In genomic region chr11:51969511-51969910, GRCm38 (mm10) we compare ENCODE assay signal across 27 mouse cellular contexts. TPM values are rescaled to one million over a fixed set of nuclear protein-coding genes. Genes with fewer than 3 reads are reported as not detected.
DNase-seq lines count a peak whose midpoint lies in the region; ATAC-seq and TF ChIP-seq lines count a peak whose summit lies in the region.
"Had no signal": no experiment of that assay in that cellular context is flagged by ENCODE, and none has a peak within 500 bp of the region (broad histone marks: within the 10 kb centered on the region; RNA-seq: fewer than 3 reads in every experiment).

No protein-coding gene starts in this region.

- TF ChIP-seq CTCF in forebrain, postnatal 0 days (IDR thresholded peaks at IDR 0.05; ENCODE audit: low read depth): no peak
- peak; percentile 27; the same call in 1 of the 2 replicates for TF ChIP-seq CTCF in midbrain, postnatal 0 days (IDR thresholded peaks at IDR 0.05)
- peak in 2 of 3 experiments; percentile 12 to 49; a peak in 2 of 6 replicates for TF ChIP-seq CTCF in MEL (IDR thresholded peaks at IDR 0.05 in 2 of 3, conservative IDR thresholded peaks at IDR 0.05 in 1 of 3; ENCODE audit: control insufficient read depth in 1 of 3, insufficient read depth in 1 of 3, low read depth in 2 of 3, low read length in 3 of 3, poor library complexity in 1 of 3, severe bottlenecking in 1 of 3)

- no peak for TF ChIP-seq EP300 in MEL (IDR thresholded peaks at IDR 0.05; ENCODE audit: low read depth in 1 of 2, low read length in 2 of 2)

- 84% methylated on average over 2 of the region's 2 CpGs for WGBS in forebrain, embryonic 14.5 days
- 93% methylated on average over 2 of the region's 2 CpGs for WGBS in forebrain, postnatal 0 days
- WGBS in midbrain, postnatal 0 days: 97% methylated on average over 2 of the region's 2 CpGs
- 87% methylated on average over 2 of the region's 2 CpGs for WGBS in midbrain, embryonic 11.5 days
- WGBS in limb, embryonic 10.5 days: 91% methylated on average over 2 of the region's 2 CpGs

- peaks cover 4% of the 10 kb centered on the region; the same call in 1 of the 2 replicates for H3K4me1 ChIP-seq in forebrain, embryonic 14.5 days (ENCODE audit: control insufficient read depth, insufficient read depth, low read length)
- no peaks in the 10 kb centered on the region for H3K4me1 ChIP-seq in forebrain, postnatal 0 days (ENCODE audit: insufficient read depth)
- 0 out of 2 replicates have a peak, but pooled peaks cover 5% of the 10 kb centered on the region for H3K4me1 ChIP-seq in midbrain, postnatal 0 days (ENCODE audit: insufficient read depth, low read length)
- peaks cover 4% of the 10 kb centered on the region; the same call in 1 of the 2 replicates for H3K4me1 ChIP-seq in midbrain, embryonic 11.5 days (ENCODE audit: control insufficient read depth, insufficient read depth, low read length)
- peaks cover 0 to 10% of the 10 kb centered on the region in 2 experiments; a peak in 2 of 4 replicates for H3K4me1 ChIP-seq in MEL (ENCODE audit: control insufficient read depth in 1 of 2, insufficient read depth in 2 of 2, low read length in 2 of 2)
- H3K4me1 ChIP-seq in limb, embryonic 10.5 days: peaks cover 8% of the 10 kb centered on the region

- no peak overlapping the region for H3K4me2 ChIP-seq in forebrain, embryonic 14.5 days (ENCODE audit: low read length)
- no peak overlapping the region for H3K4me2 ChIP-seq in forebrain, postnatal 0 days (ENCODE audit: low read depth)
- no peak overlapping the region for H3K4me2 ChIP-seq in midbrain, postnatal 0 days (ENCODE audit: low read depth, low read length, poor library complexity, severe bottlenecking)
- no peak overlapping the region for H3K4me2 ChIP-seq in midbrain, embryonic 11.5 days
- H3K4me2 ChIP-seq: heart, embryonic 12.5 days; hindbrain, embryonic 12.5 days; limb, embryonic 15.5 days; midbrain, embryonic 15.5 days had no signal

- H3K9me3 ChIP-seq in forebrain, embryonic 14.5 days (replicated peaks; ENCODE audit: control insufficient read depth, low read length): no peaks in the 10 kb centered on the region
- H3K9me3 ChIP-seq in forebrain, postnatal 0 days (ENCODE audit: low read length): no peaks in the 10 kb centered on the region
- H3K9me3 ChIP-seq in midbrain, postnatal 0 days (ENCODE audit: low read length): no peaks in the 10 kb centered on the region
- no peaks in the 10 kb centered on the region for H3K9me3 ChIP-seq in midbrain, embryonic 11.5 days (ENCODE audit: control insufficient read depth, low read length)
- H3K9me3 ChIP-seq in MEL (replicated peaks; ENCODE audit: insufficient read depth, low read length): no peaks in the 10 kb centered on the region
- no peaks in the 10 kb centered on the region for H3K9me3 ChIP-seq in limb, embryonic 10.5 days (replicated peaks)
- H3K9me3 ChIP-seq: embryonic facial prominence, embryonic 12.5 days; G1E; heart, embryonic 12.5 days; hindbrain, embryonic 12.5 days; lung, embryonic 15.5 days; midbrain, embryonic 15.5 days had no signal

- H3K36me3 ChIP-seq in forebrain, embryonic 14.5 days (ENCODE audit: control insufficient read depth, insufficient read depth, low read length): peaks cover 45% of the 10 kb centered on the region
- H3K36me3 ChIP-seq in forebrain, postnatal 0 days (ENCODE audit: insufficient read depth): peaks cover 40% of the 10 kb centered on the region
- H3K36me3 ChIP-seq in midbrain, postnatal 0 days (ENCODE audit: insufficient read depth, low read length): peaks cover 25% of the 10 kb centered on the region
- peaks cover 9% of the 10 kb centered on the region; the same call in 1 of the 2 replicates for H3K36me3 ChIP-seq in midbrain, embryonic 11.5 days (ENCODE audit: control insufficient read depth, insufficient read depth, low read length)
- peaks cover 14 to 17% of the 10 kb centered on the region in 2 experiments for H3K36me3 ChIP-seq in MEL (ENCODE audit: control insufficient read depth in 1 of 2, insufficient read depth in 2 of 2, low read length in 2 of 2)
- peaks cover 12% of the 10 kb centered on the region for H3K36me3 ChIP-seq in splenic B cell, adult 2 months (ENCODE audit: control insufficient read depth, insufficient read depth, low read length, poor library complexity, severe bottlenecking)
- H3K36me3 ChIP-seq in limb, embryonic 10.5 days: peaks cover 52% of the 10 kb centered on the region

- TF ChIP-seq RAD21 in MEL (IDR thresholded peaks at IDR 0.05; ENCODE audit: low read depth, low read length): peak; percentile 20; the same call in 1 of the 2 replicates

- peaks cover 16% of the 10 kb centered on the region for H3K79me2 ChIP-seq in MEL (ENCODE audit: control insufficient read depth, insufficient read depth, low read length, poor library complexity)

- peak; percentile 10 for DNase-seq in forebrain, embryonic 14.5 days (ENCODE audit: low spot score)
- DNase-seq in forebrain, postnatal 0 days: no peak
- DNase-seq in midbrain, postnatal 0 days (ENCODE audit: low spot score): no peak
- no peak for DNase-seq in midbrain, embryonic 11.5 days (ENCODE audit: low spot score, missing footprints)
- peak; percentile 52 for DNase-seq in MEL (ENCODE audit: low read depth, low spot score)
- DNase-seq in splenic B cell, adult 2 months (ENCODE audit: low read depth, low spot score): peak; percentile 33
- no peak for DNase-seq in limb, embryonic 10.5 days (ENCODE audit: low spot score)
- DNase-seq in layer of hippocampus, adult 18-20 months (ENCODE audit: low spot score in 2 of 2): no peak
- DNase-seq: adrenal gland, postnatal 25 days; cerebellum, adult 11 months; cerebellum, postnatal 10 days; gastrocnemius, postnatal 10 days; heart, adult 11 months; heart, postnatal 10 days; kidney, adult 8-10 months; kidney, postnatal 25 days; layer of hippocampus, adult 9-11 months; lung, postnatal 4 days; thymus, postnatal 4 days had no signal

- no peak overlapping the region for H3K27ac ChIP-seq in forebrain, embryonic 14.5 days (ENCODE audit: low read depth, low read length)
- H3K27ac ChIP-seq in forebrain, postnatal 0 days (ENCODE audit: low read depth, low read length): no peak overlapping the region
- no peak overlapping the region for H3K27ac ChIP-seq in midbrain, postnatal 0 days (ENCODE audit: low read depth, low read length)
- H3K27ac ChIP-seq in midbrain, embryonic 11.5 days (ENCODE audit: low read depth, low read length): no peak overlapping the region
- no peak overlapping the region for H3K27ac ChIP-seq in MEL (ENCODE audit: control insufficient read depth, low read depth, low read length)
- H3K27ac ChIP-seq in limb, embryonic 10.5 days: no peak overlapping the region
- H3K27ac ChIP-seq: embryonic facial prominence, embryonic 12.5 days; hindbrain, embryonic 12.5 days; limb, embryonic 15.5 days; liver, embryonic 14.5 days; lung, embryonic 15.5 days; midbrain, embryonic 15.5 days had no signal

- no peak for ATAC-seq in forebrain, embryonic 14.5 days
- ATAC-seq in forebrain, postnatal 0 days: no peak
- ATAC-seq in midbrain, postnatal 0 days (ENCODE audit: low FRiP score): no peak
- no peak for ATAC-seq in midbrain, embryonic 11.5 days (ENCODE audit: low FRiP score)
- ATAC-seq: midbrain, embryonic 15.5 days had no signal

- H3K9ac ChIP-seq in forebrain, embryonic 14.5 days (ENCODE audit: low read length): no peak overlapping the region
- no peak overlapping the region for H3K9ac ChIP-seq in forebrain, postnatal 0 days
- H3K9ac ChIP-seq in midbrain, postnatal 0 days (replicated peaks; ENCODE audit: low read length, poor library complexity, severe bottlenecking): no peak overlapping the region
- H3K9ac ChIP-seq in midbrain, embryonic 11.5 days (ENCODE audit: low read length): no peak overlapping the region
- H3K9ac ChIP-seq in MEL (ENCODE audit: control insufficient read depth, low read depth, low read length, poor library complexity, severe bottlenecking): no peak overlapping the region
- H3K9ac ChIP-seq: embryonic facial prominence, embryonic 12.5 days; heart, embryonic 12.5 days; hindbrain, embryonic 12.5 days; limb, embryonic 15.5 days; liver, embryonic 14.5 days; lung, embryonic 15.5 days; midbrain, embryonic 15.5 days had no signal

- TF ChIP-seq POLR2A in MEL (IDR thresholded peaks at IDR 0.05; ENCODE audit: control insufficient read depth in 1 of 2, insufficient read depth in 1 of 2, low read depth in 1 of 2, low read length in 2 of 2, poor library complexity in 1 of 2): no peak

- H3K27me3 ChIP-seq in forebrain, embryonic 14.5 days (replicated peaks; ENCODE audit: control insufficient read depth, insufficient read depth, low read length): no peaks in the 10 kb centered on the region
- H3K27me3 ChIP-seq in forebrain, postnatal 0 days (ENCODE audit: insufficient read depth, low read length): no peaks in the 10 kb centered on the region
- H3K27me3 ChIP-seq in midbrain, postnatal 0 days (ENCODE audit: insufficient read depth, low read length): no peaks in the 10 kb centered on the region
- no peaks in the 10 kb centered on the region for H3K27me3 ChIP-seq in midbrain, embryonic 11.5 days (ENCODE audit: control insufficient read depth, insufficient read depth, low read length)
- no peaks in the 10 kb centered on the region; a peak in 2 of 4 replicates for H3K27me3 ChIP-seq in MEL (ENCODE audit: control insufficient read depth in 1 of 2, insufficient read depth in 2 of 2, low read length in 2 of 2)
- H3K27me3 ChIP-seq in splenic B cell, adult 2 months (ENCODE audit: control insufficient read depth, insufficient read depth, low read length, poor library complexity, severe bottlenecking): no peaks in the 10 kb centered on the region
- H3K27me3 ChIP-seq in limb, embryonic 10.5 days (ENCODE audit: low read depth, poor library complexity, severe bottlenecking): no peaks in the 10 kb centered on the region
- H3K27me3 ChIP-seq: embryonic facial prominence, embryonic 12.5 days; hindbrain, embryonic 12.5 days; limb, embryonic 15.5 days; lung, embryonic 15.5 days; midbrain, embryonic 15.5 days had no signal

- H3K4me3 ChIP-seq in forebrain, embryonic 14.5 days (ENCODE audit: low read depth, low read length): no peak overlapping the region
- no peak overlapping the region for H3K4me3 ChIP-seq in forebrain, postnatal 0 days (ENCODE audit: low read depth, low read length)
- H3K4me3 ChIP-seq in midbrain, postnatal 0 days (ENCODE audit: low read depth, low read length): no peak overlapping the region
- no peak overlapping the region for H3K4me3 ChIP-seq in midbrain, embryonic 11.5 days (ENCODE audit: low read depth, low read length)
- H3K4me3 ChIP-seq in MEL (ENCODE audit: control insufficient read depth in 1 of 2, insufficient read depth in 1 of 2, low read depth in 2 of 2, low read length in 2 of 2): no peak overlapping the region
- no peak overlapping the region for H3K4me3 ChIP-seq in limb, embryonic 10.5 days
- H3K4me3 ChIP-seq: embryonic facial prominence, embryonic 12.5 days; heart, embryonic 12.5 days; hindbrain, embryonic 12.5 days; limb, embryonic 15.5 days; midbrain, embryonic 15.5 days had no signal

RNA-seq across cellular contexts. Expression of gene Cdkn2aipnl, which starts 2.0 kb away (rescaled TPM):
- 117 and 121 TPM in 2 replicates for polyA plus RNA-seq in forebrain, embryonic 14.5 days (2014; fragmentation: Nextera tagmentation; extraction: Ambion mirVana)
- 95.5 and 107 TPM in 2 replicates for total RNA-seq in forebrain, postnatal 0 days (2014; rRNA removed)
- polyA plus RNA-seq in forebrain, postnatal 0 days (2015; fragmentation: Nextera tagmentation; extraction: Ambion mirVana): 121 and 133 TPM in 2 replicates
- 97.7 and 99.1 TPM in 2 replicates for total RNA-seq in midbrain, postnatal 0 days (2014; rRNA removed)
- polyA plus RNA-seq in midbrain, postnatal 0 days (2015; fragmentation: Nextera tagmentation; extraction: Ambion mirVana): 124 and 128 TPM in 2 replicates
- 141 and 142 TPM in 2 replicates for polyA plus RNA-seq in midbrain, embryonic 11.5 days (2014; fragmentation: Nextera tagmentation; extraction: Ambion mirVana)
- total RNA-seq in MEL (2012; rRNA removed): 91.9 and 111 TPM in 2 replicates
- 10 to 100 TPM in 1 of 2 experiments, not detected in 1; 74.5 TPM for polyA plus RNA-seq in MEL (2012; ENCODE audit: insufficient read depth in 1 of 2, insufficient read length in 2 of 2, low read depth in 1 of 2, low replicate concordance in 2 of 2, missing spikeins in 1 of 2)
- 132 and 141 TPM in 2 replicates for polyA plus RNA-seq in limb, embryonic 10.5 days (2016; fragmentation: Nextera tagmentation; extraction: Ambion mirVana)
- 10 to 100 TPM; 40.6 to 44.1 TPM for total RNA-seq in layer of hippocampus, adult 18-20 months (2021)

RNA-seq across cellular contexts. Expression of gene Ube2b, which starts 31.1 kb away (rescaled TPM):
- 189 and 211 TPM in 2 replicates for polyA plus RNA-seq in forebrain, embryonic 14.5 days (2014; fragmentation: Nextera tagmentation; extraction: Ambion mirVana)
- 148 and 162 TPM in 2 replicates for total RNA-seq in forebrain, postnatal 0 days (2014; rRNA removed)
- 244 and 249 TPM in 2 replicates for polyA plus RNA-seq in forebrain, postnatal 0 days (2015; fragmentation: Nextera tagmentation; extraction: Ambion mirVana)
- 160 and 177 TPM in 2 replicates for total RNA-seq in midbrain, postnatal 0 days (2014; rRNA removed)
- polyA plus RNA-seq in midbrain, postnatal 0 days (2015; fragmentation: Nextera tagmentation; extraction: Ambion mirVana): 229 and 232 TPM in 2 replicates
- polyA plus RNA-seq in midbrain, embryonic 11.5 days (2014; fragmentation: Nextera tagmentation; extraction: Ambion mirVana): 192 and 214 TPM in 2 replicates
- total RNA-seq in MEL (2012; rRNA removed): 35.4 and 39.5 TPM in 2 replicates
- polyA plus RNA-seq in MEL (2012; ENCODE audit: insufficient read depth in 1 of 2, insufficient read length in 2 of 2, low read depth in 1 of 2, low replicate concordance in 2 of 2, missing spikeins in 1 of 2): 100 to 1,000 TPM in 1 of 2 experiments, not detected in 1; 112 TPM
- 213 and 227 TPM in 2 replicates for polyA plus RNA-seq in limb, embryonic 10.5 days (2016; fragmentation: Nextera tagmentation; extraction: Ambion mirVana)
- 100 to 1,000 TPM; 186 to 195 TPM for total RNA-seq in layer of hippocampus, adult 18-20 months (2021)

RNA-seq across cellular contexts. Expression of gene Cdkl3, which starts 34.5 kb away (rescaled TPM):
- 20.4 and 22.3 TPM in 2 replicates for polyA plus RNA-seq in forebrain, embryonic 14.5 days (2014; fragmentation: Nextera tagmentation; extraction: Ambion mirVana)
- total RNA-seq in forebrain, postnatal 0 days (2014; rRNA removed): 33.2 and 35.5 TPM in 2 replicates
- 40.4 and 45.1 TPM in 2 replicates for polyA plus RNA-seq in forebrain, postnatal 0 days (2015; fragmentation: Nextera tagmentation; extraction: Ambion mirVana)
- 23.8 and 30.1 TPM in 2 replicates for total RNA-seq in midbrain, postnatal 0 days (2014; rRNA removed)
- 41.8 and 53.2 TPM in 2 replicates for polyA plus RNA-seq in midbrain, postnatal 0 days (2015; fragmentation: Nextera tagmentation; extraction: Ambion mirVana)
- polyA plus RNA-seq in midbrain, embryonic 11.5 days (2014; fragmentation: Nextera tagmentation; extraction: Ambion mirVana): 11.0 and 16.6 TPM in 2 replicates
- 4.4 and 4.9 TPM in 2 replicates for total RNA-seq in MEL (2012; rRNA removed)
- 1 to 10 TPM in 1 of 2 experiments, not detected in 1; 3.7 TPM for polyA plus RNA-seq in MEL (2012; ENCODE audit: insufficient read depth in 1 of 2, insufficient read length in 2 of 2, low read depth in 1 of 2, low replicate concordance in 2 of 2, missing spikeins in 1 of 2)
- polyA plus RNA-seq in limb, embryonic 10.5 days (2016; fragmentation: Nextera tagmentation; extraction: Ambion mirVana): 11.7 and 11.8 TPM in 2 replicates
- total RNA-seq in layer of hippocampus, adult 18-20 months (2021): 10 to 100 TPM; 14.0 to 16.7 TPM

Comparison
In these comparisons a context has a peak if more than half of its experiments do, and no peak if none do; other contexts are left out.
1. DNase-seq: peak in forebrain, embryonic 14.5 days (single experiment), MEL (single experiment) and splenic B cell, adult 2 months (single experiment); none in forebrain, postnatal 0 days (single experiment), midbrain, postnatal 0 days (single experiment), midbrain, embryonic 11.5 days (single experiment), limb, embryonic 10.5 days (single experiment) and layer of hippocampus, adult 18-20 months (0 of 2).